Mouse (Mus musculus): ENCODE measurements at regions not wholly inside any gene's neighbourhood (a gene's known extent, or its start where the extent isn't known, plus 50 kb on each side); places are given as distances from the start of the nearest gene placed in this dataset.

DNA sequence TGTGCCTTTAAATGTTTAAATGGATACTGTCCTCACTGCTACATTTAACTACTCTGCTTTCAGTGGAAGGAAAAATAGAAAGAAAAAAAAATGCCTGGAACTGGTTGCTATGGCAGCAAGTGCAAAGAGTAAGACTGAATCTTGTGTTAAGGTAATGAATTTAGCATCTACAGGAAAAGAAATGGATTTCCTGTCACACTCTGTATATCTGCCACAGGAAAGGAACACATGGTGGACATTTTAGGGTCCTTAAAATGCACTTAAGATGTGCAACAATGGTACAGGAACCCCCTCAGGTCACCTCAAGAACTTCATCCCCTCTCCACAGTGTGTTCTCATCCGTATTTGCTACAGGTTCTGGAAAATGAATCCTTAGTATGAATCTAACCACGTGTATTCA is 248.4 kb downstream of the Rfpl4b start:
- peak; percentile 57 for ATAC-seq (replicated peaks)
- WGBS, result 74% methylated on average over 2 of the region's 2 CpGs
- H3K4me3 ChIP-seq, result no peak overlapping the region
- no peak overlapping the region for H3K27ac ChIP-seq (replicated peaks)
- H3K36me3 ChIP-seq, result no peaks in the 10 kb centered on the region
- H3K4me1 ChIP-seq, result no peaks in the 10 kb centered on the region
- H3K9me3 ChIP-seq, result no peaks in the 10 kb centered on the region
- H3K4me2 ChIP-seq (replicated peaks), result no peak overlapping the region
- H3K27me3 ChIP-seq, result no peaks in the 10 kb centered on the region
- no peak overlapping the region for H3K9ac ChIP-seq (replicated peaks)

DNA sequence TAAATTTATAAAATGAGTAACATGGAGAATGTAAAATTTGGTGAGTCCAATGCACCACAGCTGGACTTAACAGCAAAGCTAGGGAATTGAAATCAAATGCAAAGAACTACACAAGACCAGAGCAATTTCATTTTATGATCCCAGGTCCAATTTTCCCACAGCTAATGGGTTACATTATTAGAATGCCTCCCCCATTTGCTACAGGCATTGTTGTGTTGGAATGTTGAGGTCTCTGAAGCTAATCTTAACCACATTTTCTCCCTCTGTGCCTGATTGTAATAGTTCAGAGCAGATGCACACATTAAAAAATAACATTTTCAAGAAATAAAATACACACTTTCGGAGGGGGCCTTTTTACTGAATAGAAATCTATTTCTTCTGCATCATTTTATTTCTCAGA is 254.3 kb downstream of the Rfpl4b start:
- H3K4me1 ChIP-seq, result no peaks in the 10 kb centered on the region
- H3K4me3 ChIP-seq, result no peak overlapping the region
- ATAC-seq (replicated peaks), result no peak
- no peak overlapping the region for H3K4me2 ChIP-seq (replicated peaks)
- H3K27me3 ChIP-seq, result no peaks in the 10 kb centered on the region
- 93% methylated on average over 1 of the region's 1 CpGs for WGBS
- no peak overlapping the region for H3K9ac ChIP-seq (replicated peaks)
- H3K9me3 ChIP-seq, result no peaks in the 10 kb centered on the region
- no peaks in the 10 kb centered on the region for H3K36me3 ChIP-seq
- no peak overlapping the region for H3K27ac ChIP-seq (replicated peaks)

DNA sequence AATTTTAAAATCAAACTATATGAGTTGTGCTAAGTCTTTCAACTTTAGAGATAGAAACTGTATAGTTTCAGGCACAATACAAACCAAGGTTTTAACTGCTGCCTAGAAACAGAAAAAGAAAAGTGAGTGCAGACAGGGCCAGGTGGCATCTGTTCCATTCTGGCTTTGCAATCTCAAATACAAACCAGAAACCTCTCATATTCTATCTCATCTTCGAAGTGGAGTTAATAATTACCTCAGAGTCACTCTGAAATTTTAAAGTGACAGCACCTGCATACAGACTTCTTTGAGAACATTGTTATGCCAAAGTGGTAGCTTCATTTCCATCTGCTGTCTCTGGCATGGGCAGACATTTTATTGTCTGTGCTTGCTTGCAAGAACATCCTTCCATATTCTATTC is 255.2 kb downstream of the Rfpl4b start:
- no peak overlapping the region for H3K27ac ChIP-seq (replicated peaks)
- WGBS, result 75% methylated on average over 1 of the region's 1 CpGs

DNA sequence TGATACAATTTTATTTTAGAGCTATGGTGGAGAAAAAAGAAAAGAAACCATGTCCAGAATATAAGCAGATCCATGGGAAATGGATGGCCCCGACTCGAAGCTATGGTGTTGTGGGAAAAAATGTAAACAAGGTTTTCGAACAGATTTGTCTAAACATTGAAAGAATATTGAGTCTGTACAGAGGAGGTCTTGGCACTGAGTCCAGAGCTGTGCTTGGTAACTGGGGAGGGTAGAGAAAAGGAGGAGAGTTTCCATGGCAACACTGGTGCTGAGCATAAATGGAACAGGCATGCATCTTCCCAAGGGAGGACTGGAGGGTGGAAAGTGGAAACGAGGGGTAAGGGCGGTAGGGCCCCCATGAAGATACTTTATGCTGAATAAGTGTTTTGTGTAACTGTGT is 266.5 kb downstream of the Rfpl4b start:
- ATAC-seq (replicated peaks), result peak; percentile 92

More for the DNA sequence above, 255.2 kb downstream of the Rfpl4b start:
- no peak overlapping the region for H3K9ac ChIP-seq (replicated peaks)
- H3K4me1 ChIP-seq, result no peaks in the 10 kb centered on the region
- H3K9me3 ChIP-seq, result no peaks in the 10 kb centered on the region
- H3K4me2 ChIP-seq (replicated peaks), result no peak overlapping the region
- no peak for ATAC-seq (replicated peaks)
- no peaks in the 10 kb centered on the region for H3K36me3 ChIP-seq
- H3K27me3 ChIP-seq, result no peaks in the 10 kb centered on the region
- no peak overlapping the region for H3K4me3 ChIP-seq

DNA sequence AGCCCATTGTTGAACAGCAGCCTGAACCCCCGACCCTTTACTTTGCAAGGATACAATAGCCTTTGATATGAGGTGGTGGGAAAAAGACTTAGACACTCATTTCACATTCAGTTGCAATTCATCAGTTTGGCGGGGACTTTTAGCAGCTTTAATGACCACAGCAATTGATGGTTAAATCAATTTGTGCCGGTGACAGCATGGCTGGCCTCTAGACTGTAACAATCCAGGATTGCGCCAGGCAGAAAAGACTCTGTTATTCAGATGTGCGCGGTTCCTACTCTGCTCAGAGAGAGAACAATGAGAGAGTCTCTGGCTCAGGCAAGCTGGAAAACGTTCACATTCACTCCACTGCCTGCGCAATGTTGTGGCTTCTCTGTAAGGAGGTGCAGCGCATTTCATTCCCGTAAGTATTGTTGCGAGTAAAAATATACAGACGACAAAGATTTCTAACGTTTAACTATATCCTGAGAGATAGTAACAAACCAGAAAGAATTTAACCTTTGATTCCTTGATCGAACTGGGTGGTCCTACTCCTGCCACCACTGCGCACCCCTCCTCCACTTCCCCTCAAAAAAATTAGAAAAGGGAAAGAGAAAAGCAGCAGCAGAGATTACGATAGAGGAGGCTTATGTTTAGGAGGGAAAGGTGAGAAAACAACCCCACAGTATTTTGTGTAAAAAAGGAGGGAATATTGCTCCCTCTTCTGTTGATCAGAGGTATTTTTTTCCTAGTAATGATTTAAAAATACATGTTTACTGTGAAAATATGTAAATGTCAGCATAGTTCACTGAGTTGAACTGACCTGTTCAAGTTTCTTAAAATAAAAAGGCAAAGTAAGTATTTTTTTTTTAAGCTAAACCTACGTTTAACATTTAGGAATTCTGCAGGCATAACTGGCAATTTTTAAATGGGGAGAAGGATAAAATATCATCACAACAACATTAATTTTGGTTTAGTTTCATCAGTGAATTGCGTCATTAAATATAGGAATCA is 267.6 kb downstream of the Rfpl4b start:
- Histone ChIP-seq H3K9me3 (no peaks in the 10 kb centered on the region), H3K27ac (replicated peaks) (peak overlapping the region; percentile 80), H3K27me3 (no peaks in the 10 kb centered on the region), H3K9ac (replicated peaks) (peak overlapping the region; percentile 26), H3K4me1 (peaks cover 19% of the 10 kb centered on the region), H3K36me3 (no peaks in the 10 kb centered on the region), H3K4me3 (peak overlapping the region; percentile 33), H3K4me2 (replicated peaks) (peak overlapping the region; percentile 49)
- peak; percentile 96 for ATAC-seq (replicated peaks)
- 3% methylated on average over 18 of the region's 18 CpGs for WGBS

More for the DNA sequence above, 266.5 kb downstream of the Rfpl4b start:
- Histone ChIP-seq H3K4me1 (peaks cover 19% of the 10 kb centered on the region), H3K36me3 (no peaks in the 10 kb centered on the region), H3K4me3 (no peak overlapping the region), H3K27ac (replicated peaks) (peak overlapping the region; percentile 64), H3K9me3 (no peaks in the 10 kb centered on the region), H3K9ac (replicated peaks) (no peak overlapping the region), H3K4me2 (replicated peaks) (no peak overlapping the region), H3K27me3 (no peaks in the 10 kb centered on the region)
- 2% methylated on average over 5 of the region's 5 CpGs for WGBS

DNA sequence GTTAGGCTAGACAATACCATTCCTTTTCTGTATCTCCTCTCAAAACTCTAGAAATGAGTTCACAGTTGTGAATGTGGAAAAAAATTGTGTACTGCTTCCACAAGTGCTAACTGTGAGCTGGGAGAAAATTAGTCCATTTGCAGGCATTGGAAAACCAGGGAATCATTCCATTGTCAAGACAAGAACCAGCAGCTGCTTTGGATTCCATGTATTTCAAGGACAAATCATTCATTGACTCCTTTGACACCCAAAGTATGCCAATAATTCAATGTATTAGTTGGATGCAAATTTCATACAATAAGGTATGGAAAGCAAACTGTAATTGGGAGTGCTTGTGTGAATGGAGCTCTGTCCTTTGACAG is 268.3 kb downstream of the Rfpl4b start:
- Histone ChIP-seq H3K27me3 (no peaks in the 10 kb centered on the region), H3K4me2 (replicated peaks) (peak overlapping the region; percentile 49), H3K27ac (replicated peaks) (peak overlapping the region; percentile 80), H3K4me1 (peaks cover 19% of the 10 kb centered on the region), H3K9ac (replicated peaks) (peak overlapping the region; percentile 26; the same call in 1 of the 2 replicates), H3K9me3 (no peaks in the 10 kb centered on the region), H3K36me3 (no peaks in the 10 kb centered on the region), H3K4me3 (peak overlapping the region; percentile 33)
- no peak; the same call in 1 of the 2 replicates for ATAC-seq (replicated peaks)

DNA sequence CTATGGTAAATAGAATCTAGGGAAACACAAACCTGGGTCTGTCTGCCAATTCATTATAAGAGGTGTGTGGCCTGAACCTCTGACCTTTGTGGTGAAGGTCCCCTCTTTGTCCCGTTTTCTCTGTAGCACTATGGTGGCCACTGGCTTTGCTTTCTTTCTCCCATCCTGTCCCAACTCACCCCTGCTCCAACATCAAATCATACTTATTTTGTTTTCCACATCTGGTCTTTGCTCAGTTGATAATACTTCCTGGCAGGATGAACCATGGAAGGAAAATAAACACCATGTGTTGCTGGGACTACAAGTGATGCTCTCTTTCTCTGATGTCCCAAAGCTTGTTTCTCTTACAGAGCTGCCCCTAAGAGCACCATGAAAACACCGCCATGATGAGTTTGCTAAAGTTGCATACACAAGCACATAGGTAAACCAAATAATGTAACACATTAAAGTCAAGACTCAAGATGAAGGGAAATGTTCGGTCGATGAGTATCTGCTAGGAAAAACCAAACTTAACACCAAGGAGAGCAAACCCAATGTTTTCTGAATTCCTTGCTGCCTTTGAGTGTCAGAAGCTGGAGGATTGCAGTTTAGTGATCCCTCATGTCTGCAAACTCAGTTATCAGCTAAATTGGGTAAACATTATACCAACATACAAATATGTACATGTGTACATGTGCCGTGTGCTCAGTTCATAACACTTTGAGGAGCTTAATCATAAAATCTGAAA is 269.1 kb downstream of the Rfpl4b start:
- H3K9ac ChIP-seq (replicated peaks), result no peak overlapping the region
- H3K9me3 ChIP-seq, result no peaks in the 10 kb centered on the region
- no peak overlapping the region for H3K4me3 ChIP-seq
- no peaks in the 10 kb centered on the region for H3K27me3 ChIP-seq
- WGBS, result 81% methylated on average over 5 of the region's 5 CpGs
- no peak overlapping the region for H3K4me2 ChIP-seq (replicated peaks)
- H3K4me1 ChIP-seq, result peaks cover 19% of the 10 kb centered on the region
- peak overlapping the region; percentile 54 for H3K27ac ChIP-seq (replicated peaks)
- no peaks in the 10 kb centered on the region for H3K36me3 ChIP-seq
- no peak for ATAC-seq (replicated peaks)

DNA sequence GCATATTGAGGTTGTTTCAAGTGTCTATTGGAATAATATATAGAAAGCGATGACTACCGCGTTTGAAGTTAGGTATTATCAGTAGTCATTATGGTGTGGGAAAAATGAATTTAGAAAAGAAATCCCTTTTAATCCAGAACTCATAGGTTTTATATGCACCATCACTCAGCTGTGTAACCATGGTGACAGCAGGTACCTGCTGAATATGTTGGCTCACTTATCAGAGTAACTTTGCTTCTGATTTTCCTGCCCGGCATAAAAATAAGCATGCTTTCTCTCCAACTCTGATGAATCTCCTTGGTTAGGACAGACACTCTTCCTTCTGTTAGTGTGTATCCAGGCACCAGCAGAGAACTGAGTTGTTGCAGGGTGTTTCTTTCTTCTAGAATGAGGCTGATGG is 281.5 kb downstream of the Rfpl4b start:
- H3K4me1 ChIP-seq, result no peaks in the 10 kb centered on the region
- H3K36me3 ChIP-seq, result no peaks in the 10 kb centered on the region
- H3K9ac ChIP-seq (replicated peaks), result no peak overlapping the region
- H3K4me2 ChIP-seq (replicated peaks), result no peak overlapping the region
- H3K27ac ChIP-seq (replicated peaks), result no peak overlapping the region
- 89% methylated on average over 4 of the region's 4 CpGs for WGBS
- no peaks in the 10 kb centered on the region for H3K27me3 ChIP-seq
- H3K9me3 ChIP-seq, result no peaks in the 10 kb centered on the region
- no peak overlapping the region for H3K4me3 ChIP-seq
- no peak for ATAC-seq (replicated peaks)

DNA sequence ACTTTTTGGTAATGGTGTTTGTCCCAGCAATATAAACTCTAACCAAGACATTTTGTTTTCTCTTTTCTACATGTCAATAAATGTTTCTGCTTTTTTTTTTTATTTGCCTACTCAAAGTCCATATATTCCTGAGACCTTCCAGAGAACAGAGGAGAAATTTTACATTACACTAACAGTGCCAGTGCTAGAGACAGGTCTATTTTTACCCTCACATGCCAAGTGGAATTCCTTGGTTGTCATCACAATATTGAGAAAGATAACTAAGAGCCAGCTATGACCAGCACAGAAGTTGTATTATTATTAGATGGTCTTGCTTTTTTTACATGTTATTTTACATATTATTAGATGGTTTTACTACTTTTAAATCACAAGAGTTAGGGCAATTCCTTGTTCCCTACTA is 282.8 kb downstream of the Rfpl4b start:
- no peak for ATAC-seq (replicated peaks)

DNA sequence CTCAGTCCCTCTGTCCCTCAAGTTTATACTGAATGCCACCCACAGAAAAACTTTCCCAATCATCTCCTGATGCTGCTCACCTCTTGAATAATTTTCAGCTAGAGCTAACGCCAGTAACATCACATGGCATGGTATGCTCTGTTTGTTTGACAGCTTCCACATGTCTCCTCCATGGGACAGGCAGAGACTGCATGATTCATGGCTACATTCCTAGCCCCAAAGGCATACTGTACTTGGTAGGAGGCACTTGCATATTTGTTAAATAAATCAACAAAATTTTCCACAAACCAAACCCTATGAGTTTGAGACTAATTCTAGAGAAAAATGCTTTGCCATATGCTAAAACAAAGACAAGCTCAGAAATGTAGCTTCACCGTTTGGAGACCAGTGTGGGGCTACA is 304.9 kb downstream of the Rfpl4b start:
- WGBS, result 80% methylated on average over 2 of the region's 2 CpGs
- Histone ChIP-seq H3K9me3 (no peaks in the 10 kb centered on the region), H3K36me3 (no peaks in the 10 kb centered on the region), H3K4me3 (no peak overlapping the region), H3K27me3 (no peaks in the 10 kb centered on the region), H3K4me1 (no peaks in the 10 kb centered on the region), H3K9ac (replicated peaks) (no peak overlapping the region), H3K27ac (replicated peaks) (no peak overlapping the region), H3K4me2 (replicated peaks) (no peak overlapping the region)
- ATAC-seq (replicated peaks), result no peak

More for the DNA sequence above, 282.8 kb downstream of the Rfpl4b start:
- H3K4me3 ChIP-seq, result no peak overlapping the region
- no peaks in the 10 kb centered on the region for H3K4me1 ChIP-seq
- H3K27ac ChIP-seq (replicated peaks), result no peak overlapping the region
- no peaks in the 10 kb centered on the region for H3K9me3 ChIP-seq
- no peak overlapping the region for H3K9ac ChIP-seq (replicated peaks)
- H3K27me3 ChIP-seq, result no peaks in the 10 kb centered on the region
- no peak overlapping the region for H3K4me2 ChIP-seq (replicated peaks)
- no peaks in the 10 kb centered on the region for H3K36me3 ChIP-seq

All from forebrain, embryonic 15.5 days (tissue).